Mouse (Mus musculus) telencephalon, adult 2 months (tissue): ENCODE measurements around the gene Hist1h2bg.

Experiments
- DNase-seq: peaks from one replicate; pipeline ENCODE4 v3.0.0-alpha.2; 2011; ENCODE audit warnings: low read depth, low spot score

Gene Hist1h2bg

DNA sequence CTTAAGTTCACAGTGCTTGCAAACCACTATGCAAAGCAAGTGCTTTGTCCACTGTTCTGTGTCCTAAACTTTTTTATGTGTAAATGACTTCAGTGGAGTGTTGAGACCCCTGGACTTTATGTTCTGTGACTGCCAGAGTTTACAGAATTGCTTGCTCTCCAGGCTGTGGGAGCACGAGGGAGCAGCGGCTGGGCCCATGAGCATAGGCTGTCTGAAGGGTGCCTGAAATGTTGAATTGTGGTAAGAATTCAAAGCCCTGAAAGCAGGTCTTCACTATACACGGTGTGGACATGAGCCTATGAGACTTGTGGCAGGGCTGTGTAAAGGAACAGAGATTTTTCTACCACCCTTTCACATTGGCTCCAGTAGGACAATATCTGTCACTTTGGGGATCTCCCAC lies 40.4 kb downstream of the Hist1h2bg start:
- DNase-seq, result no peak

DNA sequence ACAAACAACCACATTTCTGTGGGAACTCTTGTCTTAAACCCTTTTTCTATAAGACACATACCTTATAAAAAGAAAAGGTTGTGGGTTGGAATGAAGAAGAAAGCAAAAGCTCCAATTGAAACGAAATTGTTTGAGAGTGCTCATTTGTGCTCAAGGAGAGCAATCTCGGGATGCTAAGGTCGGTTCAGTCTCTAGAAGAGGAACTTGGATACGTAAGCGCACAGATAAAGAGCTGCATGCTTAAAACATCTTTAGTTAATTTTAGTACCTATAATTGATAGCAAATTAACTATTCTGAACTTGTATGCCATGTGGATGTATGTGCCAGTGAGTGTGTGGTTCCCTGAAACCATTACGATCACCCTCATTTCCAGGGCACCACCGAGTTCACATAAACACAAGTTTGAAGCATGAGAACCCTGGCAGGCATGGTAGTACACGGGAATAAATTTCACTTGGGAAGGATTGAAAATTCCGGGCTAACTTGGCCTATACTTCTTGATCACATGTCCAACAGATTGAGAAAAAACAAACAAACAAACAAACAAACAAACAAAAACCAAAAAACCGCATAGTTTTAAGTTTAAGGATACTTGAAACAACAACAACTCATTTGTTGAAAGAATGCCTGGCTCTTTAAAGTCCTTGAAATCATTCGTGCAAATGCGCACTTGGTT lies 49.0 kb downstream of the Hist1h2bg start:
- DNase-seq, result no peak

DNA sequence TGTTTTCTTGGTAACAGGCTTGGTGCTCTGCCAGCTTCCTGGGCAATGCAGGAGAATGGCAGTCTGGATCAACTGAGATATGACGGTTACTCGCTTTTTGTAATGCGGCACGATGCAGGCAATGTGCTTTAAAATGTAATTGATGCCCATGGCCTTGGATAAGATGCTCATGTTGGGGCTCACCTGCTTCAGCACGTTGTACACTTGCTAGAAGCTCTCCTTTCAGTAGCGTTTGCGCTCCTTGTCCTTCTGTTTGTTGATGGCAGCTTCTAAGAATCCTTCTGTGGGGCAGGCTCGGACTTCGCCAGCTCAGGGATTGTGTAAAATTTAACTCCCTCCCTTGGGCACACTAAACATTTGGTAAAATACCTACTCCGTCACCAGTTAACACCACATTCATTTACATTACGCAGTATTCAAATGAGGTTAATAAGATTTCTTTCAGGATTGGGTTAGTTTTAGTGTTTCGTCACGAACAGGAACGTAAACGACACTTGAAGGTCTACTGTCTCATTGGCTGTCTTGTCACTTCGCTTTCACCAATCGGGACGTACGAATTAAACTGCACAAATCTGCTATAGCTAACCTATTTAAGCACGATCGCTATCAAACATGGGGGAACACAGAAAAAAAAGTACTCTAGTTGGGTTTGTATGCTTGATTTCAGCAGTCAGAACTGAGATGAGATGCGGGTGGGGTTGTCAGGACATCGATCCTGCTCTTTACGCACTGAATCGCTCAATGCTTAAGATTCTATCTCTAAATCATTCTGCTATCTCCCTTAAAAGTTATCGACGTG lies 49.7 kb downstream of the Hist1h2bg start, which contains the start of gene Hist1h2be:
TSS of gene Hist1h2be (minus strand) at position 392 of the 799 bp plus-strand sequence.
- peak; percentile 99 for DNase-seq
